Mouse (Mus musculus) cerebellum, postnatal 25 days (tissue): Measurements from ENCODE around the gene Exoc3l.
A peak's percentile ranks its signal among the peaks of the same experiment; 100 is the strongest.

Source experiments
- DNase-seq, 2 experiments: peaks; one replicate each; pipeline ENCODE4 v3.0.0; 2021; ENCODE audit warnings: mixed read lengths in 2 of 2

Exoc3l gene

GRCm38 (mm10) chr8:105313622-105314402 is 17.9 kb upstream of the Exoc3l start:
- DNase-seq = peak in 1 of 2 experiments; percentile 21

GRCm38 (mm10) chr8:105312891-105313481 is 17.1 kb upstream of the Exoc3l start:
- peak; percentile 55 to 65 for DNase-seq

- no peak for DNase-seq
Observed at GRCm38 (mm10) chr8:105311718-105312117, 15.8 kb upstream of the Exoc3l start.

GRCm38 (mm10) chr8:105310118-105310517 is 14.2 kb upstream of the Exoc3l start:
- DNase-seq = peak; percentile 52 to 66

GRCm38 (mm10) chr8:105309142-105309847 is 13.4 kb upstream of the Exoc3l start:
- peak; percentile 95 to 96 for DNase-seq

GRCm38 (mm10) chr8:105308428-105308827 is 12.5 kb upstream of the Exoc3l start:
- peak in 1 of 2 experiments; percentile 45 for DNase-seq

GRCm38 (mm10) chr8:105307670-105308069 is 11.8 kb upstream of the Exoc3l start:
- peak in 1 of 2 experiments; percentile 49 for DNase-seq

GRCm38 (mm10) chr8:105306146-105306691 is 10.3 kb upstream of the Exoc3l start:
- peak; percentile 31 to 45 for DNase-seq

- peak; percentile 80 to 84 for DNase-seq
Observed at GRCm38 (mm10) chr8:105305211-105306145, 9.6 kb upstream of the Exoc3l start, which contains the start of gene Elmo3. Gene Elmo3, plus strand, starts transcription at chr8:105305601.

- peak in 1 of 2 experiments; percentile 38 for DNase-seq
Observed at GRCm38 (mm10) chr8:105304325-105305210, 8.7 kb upstream of the Exoc3l start.

GRCm38 (mm10) chr8:105303874-105304273 is 8.0 kb upstream of the Exoc3l start:
- no peak for DNase-seq

- no peak for DNase-seq
Observed at GRCm38 (mm10) chr8:105303396-105303795, 7.5 kb upstream of the Exoc3l start.

GRCm38 (mm10) chr8:105299962-105300361 is 4.1 kb upstream of the Exoc3l start:
- no peak for DNase-seq

GRCm38 (mm10) chr8:105298351-105299252 is 2.7 kb upstream of the Exoc3l start:
- DNase-seq = no peak

- DNase-seq = peak; percentile 91 to 95
Observed at GRCm38 (mm10) chr8:105297511-105298192, 1.8 kb upstream of the Exoc3l start, which contains the start of gene E2f4. Gene E2f4, plus strand, starts transcription at chr8:105297663.

GRCm38 (mm10) chr8:105295256-105295655 is 645 bp downstream of the Exoc3l start:
- DNase-seq = no peak

- no peak for DNase-seq
Observed at GRCm38 (mm10) chr8:105294776-105295175, 1.1 kb downstream of the Exoc3l start.

- peak; percentile 86 to 87 for DNase-seq
Observed at GRCm38 (mm10) chr8:105293405-105293804, 2.5 kb downstream of the Exoc3l start.

- DNase-seq = peak in 1 of 2 experiments; percentile 47
Observed at GRCm38 (mm10) chr8:105292471-105292870, 3.4 kb downstream of the Exoc3l start.
